Mouse (Mus musculus) forebrain, embryonic 16.5 days (tissue): Measurements from ENCODE around the gene Itga2b. TPM values are rescaled to one million over a fixed set of nuclear protein-coding genes. Genes with fewer than 3 reads are reported as not detected.
A peak's percentile ranks its signal among the peaks of the same experiment; 100 is the strongest.

Experiments used
- ATAC-seq: fragments of 200-750 bp; cut with Nextera tagmentation; 2 replicates; pipeline ENCODE4 v1.8.0; 2017; ENCODE audit warnings: mild to moderate bottlenecking, moderate library complexity
- H3K27ac ChIP-seq: fragments of 300-500 bp; sonication (generic); 2 replicates; pipeline ENCODE4 v1.5.1; 2014; ENCODE audit warnings: low read length, control low read depth
- H3K27me3 ChIP-seq: fragments of 300-500 bp; sonication (generic); replicated peaks from 2 replicates; pipeline ENCODE4 v1.6.1; 2014; ENCODE audit warnings: low read length; ENCODE audit not compliant: control insufficient read depth, insufficient read depth
- H3K36me3 ChIP-seq: fragments of 300-500 bp; sonication (generic); 2 replicates; pipeline ENCODE4 v1.6.1; 2014; ENCODE audit not compliant: control insufficient read depth, insufficient read depth
- H3K4me1 ChIP-seq: fragments of 300-500 bp; sonication (generic); replicated peaks from 2 replicates; pipeline ENCODE4 v1.6.1; 2014; ENCODE audit warnings: low read length; ENCODE audit not compliant: control insufficient read depth, insufficient read depth
- H3K4me2 ChIP-seq: fragments of 300-500 bp; sonication (generic); 2 replicates; pipeline ENCODE4 v1.6.1; 2014; ENCODE audit warnings: mild to moderate bottlenecking, low read length, control low read depth
- H3K4me3 ChIP-seq: fragments of 300-500 bp; sonication (generic); replicated peaks from 2 replicates; pipeline ENCODE4 v1.5.1; 2014; ENCODE audit warnings: mild to moderate bottlenecking, low read length, control low read depth
- H3K9ac ChIP-seq: fragments of 300-500 bp; sonication (generic); replicated peaks from 2 replicates; pipeline ENCODE4 v1.6.1; 2014; ENCODE audit warnings: low read depth, low read length, control low read depth
- H3K9me3 ChIP-seq: fragments of 300-500 bp; sonication (generic); 2 replicates; pipeline ENCODE4 v1.6.1; 2016; ENCODE audit warnings: low read length; ENCODE audit not compliant: control insufficient read depth
- WGBS: fragments of 180-500 bp; shearing (Covaris S2); extraction: QIAGEN DNeasy Blood & Tissue Kit; methylation state at CpG from one replicate; pipeline ENCODE4 v1.1.7; 2014; 5-methylcytosine and 5-hydroxymethylcytosine counted together
- polyA plus RNA-seq: library from polyadenylated mRNA; unstranded; fragments of >200 nt; fragmentation: Nextera tagmentation; extraction: Ambion mirVana; gene quantifications from 2 replicates; pipeline ENCODE4 v1.2.1, GENCODE M21; 2015

Itga2b gene
- polyA plus RNA-seq, 1 experiment from 2014 or later = 6.6 TPM

GRCm38 (mm10) chr11:102433866-102434265 lies 36.1 kb downstream of the Itga2b start:
- H3K4me3 ChIP-seq = no peak overlapping the region
- no peak for ATAC-seq
- no peak overlapping the region for H3K4me2 ChIP-seq
- peaks cover 38% of the 10 kb centered on the region for H3K4me1 ChIP-seq
- no peak overlapping the region for H3K27ac ChIP-seq
- WGBS = 92% methylated on average over 7 of the region's 7 CpGs
- H3K9ac ChIP-seq = no peak overlapping the region
- no peaks in the 10 kb centered on the region for H3K9me3 ChIP-seq
- peaks cover 1% of the 10 kb centered on the region; the same call in 1 of the 2 replicates for H3K36me3 ChIP-seq
- H3K27me3 ChIP-seq = no peaks in the 10 kb centered on the region

GRCm38 (mm10) chr11:102432896-102433295 lies 37.0 kb downstream of the Itga2b start:
- Histone ChIP-seq H3K4me2 (no peak overlapping the region), H3K9ac (no peak overlapping the region), H3K9me3 (no peaks in the 10 kb centered on the region), H3K36me3 (no peaks in the 10 kb centered on the region; the same call in 1 of the 2 replicates), H3K4me1 (peaks cover 29% of the 10 kb centered on the region), H3K27ac (no peak overlapping the region), H3K27me3 (no peaks in the 10 kb centered on the region), H3K4me3 (no peak overlapping the region)
- no peak for ATAC-seq
- WGBS = 92% methylated on average over 6 of the region's 6 CpGs

- Histone ChIP-seq H3K4me2 (no peak overlapping the region), H3K9ac (no peak overlapping the region), H3K27me3 (no peaks in the 10 kb centered on the region), H3K4me1 (peaks cover 23% of the 10 kb centered on the region), H3K4me3 (no peak overlapping the region), H3K9me3 (no peaks in the 10 kb centered on the region), H3K36me3 (no peaks in the 10 kb centered on the region; the same call in 1 of the 2 replicates), H3K27ac (no peak overlapping the region)
- 66% methylated on average over 16 of the region's 16 CpGs for WGBS
- no peak for ATAC-seq
These were observed 37.6 kb downstream of the Itga2b start for GRCm38 (mm10) chr11:102432115-102432843.

GRCm38 (mm10) chr11:102431728-102432114 lies 38.2 kb downstream of the Itga2b start:
- WGBS = 78% methylated on average over 3 of the region's 3 CpGs

GRCm38 (mm10) chr11:102431018-102431645 lies 38.8 kb downstream of the Itga2b start:
- H3K4me3 ChIP-seq = peak overlapping the region; percentile 78
- H3K27me3 ChIP-seq = no peaks in the 10 kb centered on the region
- peak; percentile 39 for ATAC-seq
- no peaks in the 10 kb centered on the region; the same call in 1 of the 2 replicates for H3K36me3 ChIP-seq
- no peaks in the 10 kb centered on the region for H3K9me3 ChIP-seq
- H3K4me2 ChIP-seq = peak overlapping the region; percentile 99
- peaks cover 18% of the 10 kb centered on the region for H3K4me1 ChIP-seq
- 0% methylated on average over 7 of the region's 7 CpGs for WGBS
- H3K9ac ChIP-seq = peak overlapping the region; percentile 67
- peak overlapping the region; percentile 49 for H3K27ac ChIP-seq

More at GRCm38 (mm10) chr11:102431728-102432114, 38.2 kb downstream of the Itga2b start:
- H3K27ac ChIP-seq = no peak overlapping the region
- no peaks in the 10 kb centered on the region for H3K27me3 ChIP-seq
- peaks cover 18% of the 10 kb centered on the region for H3K4me1 ChIP-seq
- no peak overlapping the region for H3K4me3 ChIP-seq
- H3K9ac ChIP-seq = no peak overlapping the region
- no peaks in the 10 kb centered on the region; the same call in 1 of the 2 replicates for H3K36me3 ChIP-seq
- no peak for ATAC-seq
- no peak overlapping the region for H3K4me2 ChIP-seq
- no peaks in the 10 kb centered on the region for H3K9me3 ChIP-seq

- under 1% methylated on average over 29 of the region's 29 CpGs for WGBS
- Histone ChIP-seq H3K9ac (peak within 1 kb of the TSS; percentile 67), H3K27me3 (no peaks in the 10 kb centered on the region), H3K4me1 (peaks cover 18% of the 10 kb centered on the region), H3K4me2 (peak within 1 kb of the TSS; percentile 99), H3K4me3 (peak within 1 kb of the TSS; percentile 78), H3K27ac (peak within 1 kb of the TSS; percentile 49), H3K36me3 (no peaks in the 10 kb centered on the region; the same call in 1 of the 2 replicates), H3K9me3 (no peaks in the 10 kb centered on the region)
- peak; percentile 95 for ATAC-seq
These were observed 39.6 kb downstream of the Itga2b start, which contains the start of gene Grn for GRCm38 (mm10) chr11:102430121-102431017. TSS of gene Grn (plus strand) at chr11:102430315.

- no peaks in the 10 kb centered on the region for H3K9me3 ChIP-seq
- WGBS = 52% methylated on average over 3 of the region's 3 CpGs
- H3K27ac ChIP-seq = peak overlapping the region; percentile 44; the same call in 1 of the 2 replicates
- H3K9ac ChIP-seq = peak overlapping the region; percentile 67
- H3K27me3 ChIP-seq = no peaks in the 10 kb centered on the region
- peaks cover 18% of the 10 kb centered on the region for H3K4me1 ChIP-seq
- no peak for ATAC-seq
- peak overlapping the region; percentile 99 for H3K4me2 ChIP-seq
- H3K36me3 ChIP-seq = no peaks in the 10 kb centered on the region
- H3K4me3 ChIP-seq = peak overlapping the region; percentile 78
These were observed 40.4 kb downstream of the Itga2b start for GRCm38 (mm10) chr11:102429551-102429950.

GRCm38 (mm10) chr11:102428981-102429540 lies 40.9 kb downstream of the Itga2b start:
- no peak overlapping the region for H3K27ac ChIP-seq
- H3K36me3 ChIP-seq = no peaks in the 10 kb centered on the region
- H3K4me1 ChIP-seq = peaks cover 15% of the 10 kb centered on the region
- no peak for ATAC-seq
- WGBS = 64% methylated on average over 8 of the region's 8 CpGs
- no peaks in the 10 kb centered on the region for H3K27me3 ChIP-seq
- no peak overlapping the region for H3K9ac ChIP-seq
- H3K4me2 ChIP-seq = no peak overlapping the region
- H3K9me3 ChIP-seq = no peaks in the 10 kb centered on the region
- H3K4me3 ChIP-seq = no peak overlapping the region
